Mouse (Mus musculus): ENCODE measurements around the gene Esrra.
A peak's percentile ranks its signal among the peaks of the same experiment; 100 is the strongest.

Gene Esrra

DNA sequence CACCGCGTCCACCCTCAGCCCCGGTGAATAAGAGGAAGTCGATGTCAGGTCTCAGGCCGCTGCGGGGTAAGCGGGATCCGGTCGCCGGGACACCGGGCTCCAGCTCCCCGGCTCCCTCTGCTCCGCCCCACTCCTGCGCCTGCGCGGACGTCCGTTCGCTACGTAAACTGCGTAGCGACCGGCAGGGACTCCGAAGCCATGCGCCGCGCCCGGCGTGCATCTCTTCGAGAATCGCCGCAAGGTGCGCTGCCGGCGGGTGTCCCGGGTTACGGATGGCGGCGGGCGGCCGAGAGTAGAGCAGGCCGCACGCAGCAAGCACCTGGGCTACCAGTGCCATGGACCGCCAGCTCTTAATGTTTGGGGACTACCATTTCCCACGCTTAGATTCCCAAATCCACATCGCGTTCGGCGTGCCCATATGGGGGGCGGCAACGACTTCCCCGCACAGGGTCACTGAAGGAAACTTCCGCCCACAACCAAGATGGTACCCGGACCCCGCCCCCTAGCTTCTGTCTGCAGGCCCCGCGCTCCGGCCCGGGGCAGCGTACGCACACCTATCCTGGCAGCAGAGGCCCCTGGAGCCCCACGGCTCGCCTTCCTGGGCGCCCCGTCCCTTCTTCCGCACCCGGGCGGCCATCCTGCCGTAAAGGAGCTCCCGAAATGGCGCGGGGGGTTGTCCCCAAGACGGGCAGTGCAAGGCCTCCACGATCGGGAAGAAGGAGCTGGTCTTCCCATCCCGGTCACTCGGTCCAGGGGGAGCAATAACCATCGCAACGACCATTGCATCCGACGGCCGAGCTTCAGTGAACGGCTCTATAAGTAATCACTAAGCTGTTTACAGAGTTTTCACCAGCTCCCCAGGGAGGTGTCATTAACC, 20.0 kb upstream of the Esrra start, which contains the start of gene Bad:
Bad (plus strand) TSS at position 490 of the 877 bp plus-strand sequence.
- peak; percentile 96 for DNase-seq (ENCODE audit: low read depth, low spot score)

DNA sequence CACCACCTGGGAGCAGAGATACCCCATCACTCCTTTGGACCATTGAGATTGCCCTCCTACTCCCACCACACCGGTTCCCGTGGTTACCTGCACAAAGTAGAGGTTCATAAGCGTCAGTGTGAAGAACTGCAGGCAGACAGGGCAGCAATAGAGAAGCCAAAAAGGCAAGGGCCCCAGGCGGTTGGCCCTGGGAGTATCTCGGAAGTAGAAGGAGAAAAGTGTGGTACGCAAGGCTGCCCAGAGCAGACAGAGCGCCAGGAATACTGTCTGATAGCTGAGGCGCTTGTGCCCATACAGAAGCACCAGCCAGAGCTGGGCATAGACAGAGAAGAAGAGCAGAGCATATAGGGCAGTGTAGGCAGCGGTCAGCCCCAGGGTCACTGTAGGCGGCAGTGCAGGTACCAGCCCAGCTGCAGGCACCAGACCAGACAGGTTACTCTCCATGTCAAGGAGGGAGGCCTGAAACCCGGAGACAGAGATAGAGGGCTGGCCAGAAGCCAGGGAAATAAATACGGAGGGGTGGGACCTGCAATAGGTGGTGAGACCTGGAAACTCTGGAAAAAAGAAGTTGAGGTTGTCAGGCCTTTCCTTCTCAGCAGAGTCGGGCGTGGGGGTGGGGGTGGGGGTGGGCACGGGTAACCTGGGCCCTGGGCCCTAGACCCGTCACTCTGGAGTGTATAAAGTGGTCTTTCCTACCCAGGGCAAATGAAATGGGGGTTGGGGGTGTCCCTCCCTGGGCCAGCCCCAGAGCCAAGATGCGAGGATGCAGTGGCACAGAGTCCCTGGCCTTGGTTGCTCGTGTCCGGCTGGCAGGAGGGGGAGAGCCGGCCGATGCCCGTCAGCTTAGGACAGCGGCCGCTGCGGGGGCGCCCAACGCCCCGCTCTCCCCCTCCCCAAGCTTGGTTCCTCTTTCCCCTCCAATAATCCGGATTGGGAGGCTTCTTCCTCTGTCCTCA, 19.1 kb upstream of the Esrra start:
- DNase-seq (ENCODE audit: low read depth, low spot score), result no peak

GRCm38 (mm10) chr19:6939106-6940002, 17.7 kb upstream of the Esrra start:
- no peak for DNase-seq (ENCODE audit: low read depth, low spot score)

GRCm38 (mm10) chr19:6937541-6938465, 16.2 kb upstream of the Esrra start:
- no peak for DNase-seq (ENCODE audit: low read depth, low spot score)

DNA sequence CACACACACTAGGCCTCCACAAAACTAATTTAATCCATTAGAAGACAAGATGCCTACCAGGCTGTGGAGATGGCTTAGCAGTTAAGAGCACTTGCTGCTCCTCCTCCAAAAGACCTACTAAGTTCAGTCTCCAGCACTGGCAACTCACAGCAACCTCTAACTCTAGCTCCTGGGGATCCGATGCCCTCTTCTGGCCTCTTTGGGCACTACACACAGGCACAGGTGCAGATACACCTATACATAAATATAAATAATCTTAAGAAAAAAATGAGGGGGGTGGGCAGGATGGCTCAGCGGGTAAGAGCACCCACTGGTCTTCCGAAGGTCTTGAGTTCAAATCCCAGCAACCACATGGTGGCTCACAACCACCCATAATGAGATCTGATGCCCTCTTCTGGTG, 14.7 kb upstream of the Esrra start:
- DNase-seq (ENCODE audit: low read depth, low spot score), result peak; percentile 70

DNA sequence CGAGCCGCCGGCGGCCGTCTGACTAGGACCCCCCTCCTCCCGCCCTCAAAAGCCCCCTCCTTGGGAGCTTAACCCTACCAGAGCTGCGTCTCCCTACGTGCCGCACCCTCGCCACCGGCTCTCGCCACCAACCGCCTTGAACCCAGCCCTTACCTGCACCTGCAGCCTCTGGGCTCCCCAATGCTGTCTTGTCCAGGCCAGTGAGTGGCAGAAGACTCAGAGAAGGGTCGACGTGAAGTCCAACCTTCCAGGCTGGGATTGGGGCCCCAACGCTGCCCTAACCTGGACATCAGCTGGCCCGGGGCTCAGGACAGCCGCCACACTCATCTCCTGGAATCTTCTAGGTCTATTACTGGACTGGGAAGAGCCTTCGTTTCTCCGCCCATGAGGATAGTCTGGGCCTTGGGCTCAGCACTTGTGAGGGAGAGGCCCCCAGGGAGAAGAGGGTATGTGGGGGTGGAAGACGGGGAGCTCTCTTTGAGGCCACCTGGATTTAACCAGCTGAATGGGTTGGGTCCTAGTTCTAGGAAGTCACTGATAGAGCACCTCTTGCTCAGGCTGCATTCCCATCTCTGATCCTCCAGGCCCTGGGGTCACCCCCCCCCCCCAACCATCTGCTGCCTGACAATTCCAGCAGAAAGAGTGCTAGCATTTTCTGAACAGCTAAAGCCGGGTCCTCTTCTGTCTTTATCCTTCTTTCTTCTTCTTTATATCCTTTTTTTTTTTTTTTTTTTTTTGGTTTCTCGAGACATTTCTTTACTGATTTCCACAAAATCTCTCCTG, 12.8 kb upstream of the Esrra start, which contains the start of gene Kcnk4:
Kcnk4 (minus strand) TSS at position 321 of the 783 bp plus-strand sequence.
- DNase-seq (ENCODE audit: low read depth, low spot score), result no peak

- no peak for DNase-seq (ENCODE audit: low read depth, low spot score)
These were observed 12.0 kb upstream of the Esrra start for GRCm38 (mm10) chr19:6933436-6934194.

- DNase-seq (ENCODE audit: low read depth, low spot score), result no peak
These were observed 11.5 kb upstream of the Esrra start for GRCm38 (mm10) chr19:6933102-6933435.

GRCm38 (mm10) chr19:6932018-6932417, 10.4 kb upstream of the Esrra start:
- no peak for DNase-seq (ENCODE audit: low read depth, low spot score)

DNA sequence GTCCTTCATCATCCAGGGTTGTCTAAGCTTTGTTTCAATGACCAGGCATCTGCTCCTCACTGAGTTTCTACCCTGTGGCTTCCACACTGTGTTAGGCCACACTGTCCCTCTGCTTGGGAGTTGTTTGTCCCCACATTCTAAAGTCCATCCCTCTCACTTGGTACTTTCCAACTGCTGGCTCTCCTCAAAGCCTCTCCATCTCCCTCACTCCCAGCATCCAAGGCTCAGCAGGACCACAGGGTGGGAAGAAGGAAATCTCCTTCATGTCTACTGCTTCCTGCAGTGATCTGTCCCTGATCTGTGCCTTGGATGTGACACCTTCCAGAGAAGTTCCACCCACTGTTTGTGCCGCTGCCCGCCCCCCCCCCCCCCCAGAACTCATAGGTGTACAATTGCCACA, 9.4 kb upstream of the Esrra start:
- no peak for DNase-seq (ENCODE audit: low read depth, low spot score)

DNA sequence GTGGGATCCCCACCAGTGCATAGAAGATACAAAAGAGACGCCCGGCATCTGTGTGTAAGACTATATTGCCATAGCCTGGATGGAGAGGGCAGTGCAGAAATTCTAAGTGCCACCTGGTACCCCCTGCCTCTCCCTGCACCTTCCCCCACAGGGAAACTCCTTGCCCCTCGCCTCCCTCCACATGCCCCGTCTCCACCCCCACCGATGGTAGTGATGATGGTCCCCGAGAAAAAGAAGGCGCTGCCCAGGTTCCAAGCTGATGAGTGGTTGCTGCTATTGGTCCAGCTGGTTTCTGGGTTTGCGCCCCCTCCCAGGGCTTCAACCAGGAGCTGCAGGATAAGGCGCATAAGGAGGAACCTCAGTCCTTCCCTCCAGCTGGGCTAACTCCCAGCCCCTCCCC, 6.5 kb upstream of the Esrra start:
- no peak for DNase-seq (ENCODE audit: low read depth, low spot score)

GRCm38 (mm10) chr19:6926559-6927255, 5.1 kb upstream of the Esrra start:
- DNase-seq (ENCODE audit: low read depth, low spot score), result no peak

GRCm38 (mm10) chr19:6925611-6926329, 4.2 kb upstream of the Esrra start:
- DNase-seq (ENCODE audit: low read depth, low spot score), result no peak

- no peak for DNase-seq (ENCODE audit: low read depth, low spot score)
These were observed 3.6 kb upstream of the Esrra start, which contains the start of gene Catsperz for GRCm38 (mm10) chr19:6925307-6925573. Gene Catsperz (minus strand): TSS chr19:6925380.

- peak; percentile 73 for DNase-seq (ENCODE audit: low read depth, low spot score)
These were observed 3.1 kb upstream of the Esrra start for GRCm38 (mm10) chr19:6924461-6925306.

- DNase-seq (ENCODE audit: low read depth, low spot score), result no peak
These were observed 1.5 kb upstream of the Esrra start for GRCm38 (mm10) chr19:6922901-6923735.
